Mouse (Mus musculus) megakaryocyte, embryonic 14.5 days (primary cell): ENCODE data around the gene Anks1b.

Experiments used
- FLI1 ChIP-seq: IDR thresholded peaks from 2 replicates; pipeline ENCODE4 v1.6.1; 2012; ENCODE audit warnings: low read length, inconsistent platforms, mixed read lengths
- GATA1 ChIP-seq: IDR thresholded peaks from 3 replicates; pipeline ENCODE4 v1.6.1; 2012; ENCODE audit warnings: mixed read lengths, low read length, inconsistent platforms, borderline replicate concordance

- TF ChIP-seq GATA1 = no peak
- no peak for TF ChIP-seq FLI1
Observed at GRCm38 (mm10) chr10:89872501-89873145, 686 bp upstream of the Anks1b start.
